Mouse (Mus musculus) megakaryocyte, embryonic 14.5 days (primary cell): ENCODE measurements around the gene D1Pas1.

ENCODE experiments used
- FLI1 ChIP-seq: IDR thresholded peaks from 2 replicates; pipeline ENCODE4 v1.6.1; 2012; ENCODE audit warnings: low read length, inconsistent platforms, mixed read lengths
- GATA1 ChIP-seq: IDR thresholded peaks from 3 replicates; pipeline ENCODE4 v1.6.1; 2012; ENCODE audit warnings: mixed read lengths, low read length, inconsistent platforms, borderline replicate concordance

DNA sequence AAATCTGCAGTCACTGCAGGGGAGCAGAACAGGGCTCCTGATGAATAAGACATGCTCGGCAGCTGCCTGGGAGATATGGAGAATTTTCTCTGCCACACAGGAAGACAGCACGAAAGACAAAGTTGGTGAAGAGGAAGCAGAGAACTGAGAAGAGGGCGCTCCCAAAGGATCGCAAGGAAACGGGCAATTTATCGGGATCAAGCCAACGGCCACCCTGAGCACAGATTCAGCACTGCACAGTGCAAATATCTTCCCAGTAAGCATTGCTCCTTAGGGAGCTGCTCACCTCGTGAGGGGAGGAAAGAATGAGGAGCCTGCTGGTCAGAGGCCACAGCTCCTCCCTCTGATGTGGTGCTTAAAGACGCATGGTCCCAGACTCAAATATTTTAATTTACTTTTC lies 13.3 kb downstream of the D1Pas1 start:
- TF ChIP-seq GATA1 (no peak), FLI1 (no peak)
